Mouse (Mus musculus): ENCODE data around the gene Man1a.

Man1a gene

DNA sequence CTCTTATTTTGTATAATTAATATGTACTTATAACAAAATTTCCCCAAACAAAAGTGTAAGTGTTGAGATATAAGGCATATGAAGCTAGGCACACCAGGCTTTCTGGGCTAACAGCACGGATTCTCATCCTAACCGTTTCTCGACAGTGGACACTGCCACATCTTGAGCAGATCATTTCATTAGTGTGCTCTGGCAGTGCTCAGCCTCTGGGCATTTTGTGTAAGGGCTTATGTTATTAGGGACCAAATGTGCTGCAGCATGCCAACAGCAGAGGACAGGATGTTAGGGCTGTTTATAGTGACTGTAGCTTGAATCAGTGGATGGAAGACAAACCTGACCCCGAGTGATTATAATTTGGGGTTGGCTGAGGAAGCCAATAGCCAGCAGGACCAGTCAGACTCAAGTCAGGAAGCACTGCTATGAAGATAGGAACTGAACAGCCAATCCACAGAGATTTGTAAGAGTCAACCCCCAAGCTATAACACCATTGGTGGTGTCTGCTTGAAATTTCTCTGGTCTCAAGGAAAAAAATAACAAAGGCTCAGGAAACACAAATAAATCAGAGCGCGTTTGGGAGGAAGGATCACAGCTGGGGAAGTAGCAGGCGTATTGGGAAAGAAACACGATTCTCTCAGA, 161.3 kb downstream of the Man1a start:
- no peak for DNase-seq (ENCODE audit: low read depth)

DNA sequence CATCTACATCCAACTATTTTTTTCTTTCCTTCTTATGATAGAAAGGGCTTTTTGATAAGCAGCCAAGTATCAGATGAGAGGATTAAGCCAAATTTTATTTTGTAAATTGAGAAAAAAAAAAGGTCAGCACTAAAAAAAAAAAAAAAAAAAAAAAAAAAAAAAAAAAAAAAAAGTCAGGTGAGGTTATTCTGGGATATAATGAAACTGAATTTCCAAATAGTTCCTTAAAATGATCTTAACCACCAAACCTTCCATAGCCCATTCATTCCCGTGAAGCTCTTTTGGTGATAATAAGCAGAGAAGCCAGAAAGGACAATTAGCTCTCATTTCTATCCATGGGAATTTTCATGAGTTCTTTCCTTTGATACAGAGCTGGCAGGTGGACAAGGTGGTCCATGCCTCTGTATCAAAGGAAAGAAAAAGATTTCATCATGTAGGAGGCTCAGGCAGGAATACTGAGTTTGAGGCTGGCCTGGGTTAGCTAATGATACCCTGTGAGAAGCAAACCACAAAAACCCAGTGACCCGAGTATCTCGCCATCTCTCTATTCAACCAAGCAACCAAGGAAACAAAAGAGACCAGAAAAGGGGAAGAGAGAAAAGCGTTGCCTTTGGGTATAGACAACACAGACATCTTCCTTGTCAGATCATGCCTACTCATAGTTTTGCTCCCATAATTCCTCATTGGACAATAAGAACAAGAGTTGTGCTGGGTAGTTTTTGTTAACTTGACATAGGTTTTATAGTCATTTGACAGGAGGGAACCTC, 162.7 kb downstream of the Man1a start:
- peak; percentile 20 for DNase-seq (ENCODE audit: low read depth)

GRCm38 (mm10) chr10:53889512-53889911, 186.9 kb downstream of the Man1a start:
- no peak for DNase-seq (ENCODE audit: low read depth)

GRCm38 (mm10) chr10:53888382-53889110, 187.9 kb downstream of the Man1a start:
- DNase-seq (ENCODE audit: low read depth) = peak; percentile 39

- DNase-seq (ENCODE audit: low read depth) = no peak
Observed at GRCm38 (mm10) chr10:53886475-53886874, 189.9 kb downstream of the Man1a start.

- DNase-seq (ENCODE audit: low read depth) = no peak
Observed at GRCm38 (mm10) chr10:53881310-53881709, 195.1 kb downstream of the Man1a start.

DNA sequence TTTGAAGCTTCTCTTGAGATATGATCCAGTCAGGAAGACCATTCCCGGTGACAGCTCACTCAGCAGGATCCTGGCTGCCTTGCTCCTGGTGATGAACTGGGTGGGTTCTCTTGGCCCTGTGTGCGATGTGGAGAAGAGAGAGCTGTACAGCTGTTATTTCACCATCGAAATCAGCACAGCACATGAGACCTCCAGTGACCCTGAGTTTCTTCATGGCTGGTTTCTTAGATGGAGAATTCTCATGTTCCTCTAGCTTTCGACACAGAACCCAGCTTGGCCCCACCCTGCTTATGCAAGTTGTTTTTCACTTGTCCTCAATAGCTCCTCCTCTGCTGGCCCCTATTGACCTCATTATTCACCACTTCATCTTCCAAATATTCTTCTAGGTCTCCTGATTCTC, 200.5 kb downstream of the Man1a start:
- no peak for DNase-seq (ENCODE audit: low read depth)

DNA sequence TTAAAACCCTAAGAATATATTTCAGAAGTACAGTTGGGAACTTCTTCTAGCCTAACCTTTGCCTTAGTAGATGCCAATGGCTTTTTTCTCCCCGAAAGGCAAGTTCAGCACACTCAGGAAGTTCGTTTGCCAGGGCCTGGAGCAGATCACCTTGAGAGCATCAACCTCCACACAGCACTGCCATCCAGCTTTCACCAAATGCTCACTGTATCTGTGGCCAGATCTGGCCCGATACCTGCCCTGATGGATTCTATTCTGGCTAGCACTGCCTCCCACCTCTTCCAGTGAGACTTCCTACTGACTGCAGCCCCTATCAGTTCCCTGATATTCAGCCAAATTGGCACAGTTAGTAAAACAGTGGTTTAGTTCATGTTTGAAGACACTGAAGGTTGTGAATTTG, 202.2 kb downstream of the Man1a start:
- DNase-seq (ENCODE audit: low read depth) = no peak

GRCm38 (mm10) chr10:53863486-53864357, 212.7 kb downstream of the Man1a start:
- DNase-seq (ENCODE audit: low read depth) = peak; percentile 53

- no peak for DNase-seq (ENCODE audit: low read depth)
Observed at GRCm38 (mm10) chr10:53859879-53860278, 216.5 kb downstream of the Man1a start.

- DNase-seq (ENCODE audit: low read depth) = no peak
Observed at GRCm38 (mm10) chr10:53859224-53859623, 217.2 kb downstream of the Man1a start.
